Mouse (Mus musculus) adrenal gland, postnatal 4 days (tissue): ENCODE data around the gene Nckap1l. TPM values are rescaled to one million over a fixed set of nuclear protein-coding genes. Genes with fewer than 3 reads are reported as not detected.

Experiments
- DNase-seq, 2 experiments: peaks; one replicate each; pipeline ENCODE4 v3.0.0; 2021 to 2022; ENCODE audit warnings: low spot score in 2 of 2, mixed read lengths in 2 of 2
- total RNA-seq, 2 experiments: library from RNA; stranded (reverse); gene quantifications; 2 replicates each; pipeline ENCODE4 v1.2.3; 2021

Nckap1l gene
- total RNA-seq, 2 experiments from 2014 or later = 4.6 to 6.1 TPM

DNA sequence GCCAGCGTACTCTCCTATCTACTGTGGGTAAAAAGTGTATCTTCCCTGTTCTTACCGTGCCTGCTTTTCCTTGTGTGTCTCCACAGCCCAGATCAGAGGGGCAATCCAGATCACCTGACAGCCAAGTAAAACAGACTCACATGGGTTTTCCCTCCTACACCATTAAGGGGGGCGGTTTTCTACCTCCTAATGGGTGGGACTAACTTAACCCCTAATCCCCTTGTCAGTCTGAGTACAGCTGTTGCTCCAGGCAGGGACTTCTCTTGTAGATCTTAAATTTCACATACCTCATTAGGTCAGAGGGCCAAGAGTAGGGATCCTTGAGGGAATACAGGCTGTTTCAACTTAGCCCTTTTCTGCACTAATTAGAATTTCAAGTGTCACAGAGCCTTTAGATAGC, 44.6 kb downstream of the Nckap1l start:
- no peak for DNase-seq

DNA sequence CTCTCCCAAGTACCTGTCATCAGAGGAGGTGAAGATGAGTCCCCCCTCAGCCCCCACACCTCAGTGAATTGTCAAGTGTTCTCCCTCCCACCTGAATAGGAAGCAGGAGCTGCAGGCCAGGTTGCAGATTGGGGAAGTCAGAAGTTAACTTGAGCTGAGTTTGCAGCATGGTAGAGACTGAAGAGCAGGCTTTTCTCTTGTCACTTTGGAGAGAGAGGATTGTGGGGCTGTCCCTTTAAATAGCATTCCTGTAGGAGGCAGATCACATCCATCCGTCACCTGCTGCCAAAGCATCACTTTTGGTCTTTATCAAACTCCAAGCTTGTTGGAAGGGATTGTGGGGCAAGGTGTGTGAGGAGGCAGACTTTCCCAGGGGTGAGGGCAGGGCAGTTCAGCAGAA, 47.1 kb downstream of the Nckap1l start:
- no peak for DNase-seq

DNA sequence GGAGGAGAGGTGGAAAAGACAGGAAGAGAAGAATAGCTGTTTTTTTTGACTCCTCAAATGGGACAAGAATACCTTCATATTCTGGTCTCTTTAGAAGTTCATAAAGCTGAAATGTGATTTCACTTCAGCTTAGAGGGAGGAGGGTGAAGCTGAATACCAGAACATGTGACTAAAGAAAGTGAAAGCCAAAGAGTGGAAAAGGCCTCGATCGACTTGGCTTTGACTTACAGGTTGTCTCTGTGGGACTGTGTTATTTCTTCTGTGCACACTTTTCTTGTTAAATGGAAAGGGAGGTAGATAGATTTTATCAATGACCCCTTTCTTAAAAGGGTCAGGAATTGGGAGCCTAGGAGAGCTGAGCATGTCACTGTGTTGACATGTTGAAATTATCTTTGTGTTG, 47.6 kb downstream of the Nckap1l start:
- DNase-seq = no peak

DNA sequence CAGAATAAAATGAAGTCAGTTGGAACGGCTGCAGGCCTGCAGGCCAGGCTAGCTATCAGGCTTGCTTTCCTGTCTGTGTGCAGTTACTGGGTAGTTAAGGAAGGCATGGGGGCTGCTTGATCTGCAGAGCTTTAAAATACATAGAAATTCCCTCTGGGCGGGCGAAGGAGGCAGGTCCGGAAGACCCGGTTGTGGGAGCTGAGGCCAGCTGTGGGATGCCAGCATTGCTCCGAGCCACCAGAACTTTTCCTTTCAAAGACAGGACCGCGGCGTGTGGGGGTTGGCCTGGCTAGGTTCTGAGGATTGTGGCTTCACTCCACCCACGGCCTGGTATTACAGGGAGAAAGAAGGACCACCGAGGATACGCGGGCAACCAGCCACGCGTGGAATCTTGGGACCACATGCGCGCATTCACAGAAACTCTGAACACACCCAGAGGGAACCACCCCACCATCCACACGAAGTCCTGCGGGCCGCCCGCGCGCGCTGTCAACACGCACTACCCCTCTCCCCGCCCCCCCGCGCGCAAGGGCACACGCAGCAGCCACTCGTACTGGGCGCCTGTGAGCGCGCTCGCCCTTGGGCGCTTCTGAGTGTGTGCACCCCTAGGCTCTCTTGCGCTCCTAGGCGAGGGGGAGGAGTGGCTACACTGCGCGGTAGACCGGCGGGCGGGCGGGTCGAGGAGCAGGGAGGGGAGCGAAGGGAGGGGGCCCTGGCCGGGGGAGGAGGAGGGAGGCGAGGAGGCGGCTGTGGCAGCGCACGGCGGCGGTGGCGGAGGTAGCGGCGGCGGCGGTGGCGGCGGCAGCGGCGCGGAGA, 49.0 kb downstream of the Nckap1l start, which contains the start of gene Pde1b:
TSS of gene Pde1b (plus strand) at position 600 of the 816 bp plus-strand sequence.
- DNase-seq = peak; percentile 8 to 21

DNA sequence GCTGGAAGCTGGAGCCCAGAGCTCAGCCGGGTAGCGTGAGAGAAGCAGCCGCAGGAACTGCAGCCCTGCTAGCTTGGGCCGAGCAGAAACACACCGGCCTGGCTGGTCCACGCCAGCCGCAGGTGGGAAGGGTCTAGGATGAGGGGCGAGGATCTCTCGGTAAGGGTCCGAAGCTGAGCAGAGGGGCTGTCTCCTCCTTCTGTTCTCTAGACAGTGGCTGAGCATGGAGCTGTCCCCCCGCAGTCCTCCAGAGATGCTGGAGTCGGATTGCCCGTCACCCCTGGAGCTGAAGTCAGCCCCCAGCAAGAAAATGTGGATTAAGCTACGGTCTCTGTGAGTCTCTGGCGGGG, 49.6 kb downstream of the Nckap1l start:
- DNase-seq = no peak

DNA sequence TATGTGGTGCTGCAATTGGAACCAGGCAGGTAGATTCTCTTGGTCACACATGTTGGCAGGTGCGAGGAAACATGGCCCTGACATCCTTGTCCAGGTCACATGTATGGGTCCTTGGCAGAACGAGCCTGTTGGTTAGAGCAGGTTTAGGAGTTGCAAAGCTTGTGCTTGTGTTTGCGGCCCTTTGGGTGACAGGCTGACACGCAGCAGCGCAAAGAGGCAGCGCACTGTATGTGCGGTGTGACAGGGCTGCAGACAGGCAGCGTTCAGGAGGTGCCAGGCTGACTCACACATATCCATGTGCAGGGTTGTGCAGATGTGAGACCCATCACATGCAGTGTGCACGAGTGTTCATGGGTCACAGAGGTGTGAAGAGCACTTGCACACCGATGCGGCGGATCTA, 50.1 kb downstream of the Nckap1l start:
- no peak for DNase-seq

DNA sequence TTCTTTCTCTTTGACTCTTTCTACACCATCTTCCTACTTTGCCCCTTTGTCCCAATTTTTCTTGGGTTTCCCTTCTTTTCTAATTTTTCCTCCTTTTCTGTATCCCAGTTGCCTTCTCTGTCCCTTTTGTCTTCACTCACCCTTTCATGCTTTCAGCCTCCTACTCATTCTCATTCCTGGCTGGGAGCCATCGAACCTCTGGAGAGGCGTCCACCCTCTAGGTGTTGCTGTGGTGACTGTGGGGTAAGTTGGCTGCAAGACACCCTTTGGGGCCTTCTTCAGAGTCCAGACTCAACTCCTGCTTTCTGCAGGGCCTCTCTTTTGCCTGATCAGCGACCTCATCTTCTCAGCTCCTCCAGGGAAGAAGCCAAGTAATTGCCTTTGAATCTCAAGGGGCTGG, 55.7 kb downstream of the Nckap1l start:
- DNase-seq = no peak

DNA sequence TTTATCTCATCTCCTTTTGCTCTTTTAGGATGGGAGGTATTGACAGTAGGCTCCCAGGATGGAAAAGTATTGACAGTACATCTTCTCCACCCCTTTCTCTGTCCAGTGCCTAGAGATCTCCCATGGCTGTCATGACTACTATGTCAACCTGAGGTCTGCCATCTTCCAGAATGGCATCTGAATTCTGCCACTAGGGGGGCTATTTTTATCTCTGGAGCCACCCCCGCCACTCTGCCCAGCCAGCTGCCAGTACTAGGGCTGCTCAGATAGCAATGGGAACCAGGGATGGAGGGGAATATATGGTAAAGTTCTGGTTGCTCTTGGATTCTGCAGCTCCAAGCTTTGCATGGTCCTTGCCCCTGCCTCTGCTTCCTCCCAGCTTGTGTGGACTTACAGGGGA, 58.1 kb downstream of the Nckap1l start:
- DNase-seq = no peak

DNA sequence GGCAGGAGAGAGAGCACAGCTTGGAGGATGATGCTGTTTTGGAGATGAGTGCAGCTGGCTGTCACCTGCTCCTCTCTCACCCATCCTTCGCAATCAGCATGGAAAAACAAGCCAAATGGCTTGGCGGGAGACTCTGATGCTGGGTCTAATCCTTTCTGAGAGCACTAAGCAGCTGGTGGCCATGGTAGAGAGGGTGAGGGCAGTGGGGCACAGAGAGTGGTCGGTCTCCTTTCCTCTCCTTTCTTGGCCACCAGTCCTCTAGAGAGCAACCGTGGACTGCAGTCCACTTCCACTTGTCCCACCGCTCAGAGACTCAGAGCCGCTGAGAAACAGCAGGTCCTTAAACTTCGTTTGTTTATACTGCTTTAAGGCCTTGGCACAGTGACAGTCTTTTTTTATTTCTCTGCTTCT, 60.0 kb downstream of the Nckap1l start:
- DNase-seq = no peak

DNA sequence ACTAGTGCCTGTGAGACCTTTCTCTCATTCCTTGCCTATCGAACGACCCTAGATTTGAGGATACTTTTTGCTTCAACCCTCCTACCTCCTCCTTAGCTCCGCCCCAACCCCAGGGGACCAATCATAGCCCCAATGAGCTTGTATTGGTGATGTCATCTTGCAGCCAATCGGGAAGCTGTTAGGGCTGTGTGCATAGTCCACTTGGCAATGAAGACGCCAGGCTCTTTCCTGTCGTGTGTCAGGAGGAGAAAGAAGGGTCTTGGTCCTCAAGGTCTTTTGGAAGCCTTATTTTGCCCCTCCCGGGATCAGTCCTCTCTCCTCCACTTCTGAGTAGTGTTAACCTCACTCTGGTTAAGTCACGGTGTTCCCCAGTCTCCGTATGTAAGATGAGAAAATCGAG, 60.5 kb downstream of the Nckap1l start:
- DNase-seq = peak in 1 of 2 experiments; percentile 20

DNA sequence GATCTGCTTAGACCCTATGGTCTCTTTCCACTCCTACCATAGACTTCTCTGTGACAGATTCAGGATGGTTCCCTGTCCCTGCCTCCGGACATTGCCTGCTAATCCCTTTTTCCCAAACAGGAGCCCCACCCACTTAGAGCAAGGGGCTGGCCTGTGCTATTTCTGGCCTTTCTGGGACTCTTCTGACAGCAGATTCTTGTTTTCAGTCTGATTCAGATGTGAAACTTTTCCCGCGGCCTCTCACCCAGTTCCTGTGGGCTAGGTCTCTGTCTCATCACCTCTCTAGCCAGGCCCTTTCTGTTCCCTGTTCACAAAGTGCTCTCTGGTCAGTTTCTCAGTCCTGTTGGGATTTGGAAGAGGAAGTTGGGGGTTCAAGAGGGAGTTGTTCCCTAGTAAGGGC, 61.3 kb downstream of the Nckap1l start:
- DNase-seq = no peak

DNA sequence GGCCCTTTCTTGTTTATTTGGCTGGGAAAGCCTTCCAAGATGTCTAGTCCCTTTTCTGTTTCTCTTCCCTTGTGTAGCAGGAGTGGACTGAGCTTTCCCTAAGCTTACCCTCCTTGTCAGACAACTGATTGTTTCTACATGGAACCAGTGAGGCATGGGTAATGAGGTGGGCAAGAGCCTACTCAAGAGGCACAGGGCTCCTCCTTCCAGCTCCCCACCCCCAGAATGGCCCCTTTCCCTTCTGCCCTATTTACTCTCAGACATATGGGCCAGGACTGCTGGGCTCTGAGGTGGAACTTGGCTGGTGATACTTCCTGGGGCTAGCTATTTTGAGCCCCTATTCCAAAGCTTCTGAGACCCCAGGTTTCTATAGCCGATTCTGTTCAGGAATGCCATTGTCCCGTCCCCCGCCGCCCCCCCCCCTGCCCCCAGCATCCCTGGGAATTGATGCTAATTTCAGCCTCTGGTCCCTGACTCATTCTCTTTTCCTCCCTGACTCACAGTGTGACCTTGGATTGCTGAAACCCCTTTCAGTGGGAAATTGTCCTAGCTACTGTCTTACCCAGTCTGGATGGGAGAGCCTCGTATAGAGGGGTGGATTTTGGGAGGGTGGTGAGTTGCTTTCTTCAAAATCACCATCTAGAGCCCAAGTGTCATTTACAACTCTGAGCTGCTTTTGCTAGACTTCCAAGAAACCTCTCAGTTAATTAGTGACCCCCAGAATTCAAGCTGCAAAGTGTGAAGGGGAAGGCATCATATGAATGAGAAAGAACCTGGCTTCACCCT, 65.2 kb downstream of the Nckap1l start:
- no peak for DNase-seq

DNA sequence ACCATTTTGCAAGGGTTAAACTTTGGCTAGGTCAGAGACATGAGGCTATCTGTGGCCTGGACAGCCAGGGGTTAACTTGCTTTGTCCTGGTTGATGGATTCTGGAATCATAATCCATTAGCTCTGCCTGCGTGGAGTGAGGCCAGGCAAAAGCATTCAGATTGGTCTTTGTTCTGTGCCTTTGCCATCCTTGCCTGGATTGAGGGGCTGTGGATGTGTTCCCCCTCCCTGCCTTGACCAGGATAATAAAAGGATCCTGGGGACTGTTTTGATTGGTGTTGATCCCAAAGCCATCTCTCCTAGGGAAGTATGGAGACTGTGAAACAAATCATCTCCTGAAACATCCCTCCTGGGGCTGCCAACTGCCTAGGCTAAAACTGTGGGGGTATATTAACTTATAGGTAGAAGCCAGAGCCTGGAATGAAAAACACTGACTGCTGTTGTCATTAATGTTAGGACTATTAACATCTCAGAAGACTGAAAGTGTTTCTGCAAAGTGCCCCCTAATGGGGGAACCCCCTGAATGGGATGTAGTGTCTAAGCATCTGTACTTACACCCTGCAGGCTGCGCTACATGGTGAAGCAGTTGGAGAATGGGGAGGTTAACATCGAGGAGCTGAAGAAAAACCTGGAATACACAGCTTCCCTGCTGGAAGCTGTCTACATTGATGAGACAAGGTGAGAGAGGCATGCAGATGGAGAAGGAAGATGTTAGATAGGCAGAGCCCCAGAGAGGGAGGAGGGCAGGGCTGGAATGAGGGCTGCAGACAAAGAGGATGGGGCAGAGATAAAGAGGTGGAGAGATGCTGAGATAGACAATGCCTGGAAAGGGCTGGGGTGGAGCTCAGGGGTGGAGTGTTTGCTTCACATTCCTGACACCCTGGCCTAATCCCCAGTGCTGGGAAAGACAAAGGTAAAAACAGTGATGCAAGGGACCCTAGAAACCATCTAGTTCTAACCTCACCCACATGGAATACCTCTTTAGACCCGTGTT, 66.1 kb downstream of the Nckap1l start:
- DNase-seq = no peak

DNA sequence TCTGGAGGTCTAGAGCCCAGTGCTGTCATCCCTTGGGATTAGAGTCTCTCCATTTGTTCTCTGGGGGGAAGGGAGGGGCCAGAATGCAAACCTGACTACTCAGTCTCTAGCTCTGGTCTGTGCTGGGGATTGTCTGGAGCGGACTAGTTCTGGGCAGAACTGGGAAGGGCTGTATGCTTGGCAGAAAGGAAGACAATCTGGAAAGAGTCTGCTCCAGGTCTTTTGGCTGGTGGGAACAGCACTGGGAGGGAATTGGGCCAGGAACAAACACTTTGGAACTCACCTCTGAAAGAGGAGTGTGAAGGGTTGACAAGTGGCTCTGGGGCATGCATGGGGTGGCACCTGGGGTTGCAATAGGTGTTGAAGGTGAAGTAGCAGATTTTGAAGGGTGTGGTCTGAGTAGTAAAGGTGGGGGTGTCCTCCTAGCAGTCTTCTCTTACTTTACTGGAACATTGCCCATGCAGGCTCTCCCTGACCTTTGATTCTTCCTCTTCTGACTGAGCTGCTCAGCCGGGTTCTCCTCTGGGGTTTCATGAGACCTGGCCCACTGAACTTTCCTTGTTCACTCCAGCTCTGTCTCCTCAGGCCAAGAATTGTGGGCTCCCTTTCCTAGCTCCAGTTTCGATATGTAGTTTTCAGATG, 69.0 kb downstream of the Nckap1l start:
- DNase-seq = no peak

DNA sequence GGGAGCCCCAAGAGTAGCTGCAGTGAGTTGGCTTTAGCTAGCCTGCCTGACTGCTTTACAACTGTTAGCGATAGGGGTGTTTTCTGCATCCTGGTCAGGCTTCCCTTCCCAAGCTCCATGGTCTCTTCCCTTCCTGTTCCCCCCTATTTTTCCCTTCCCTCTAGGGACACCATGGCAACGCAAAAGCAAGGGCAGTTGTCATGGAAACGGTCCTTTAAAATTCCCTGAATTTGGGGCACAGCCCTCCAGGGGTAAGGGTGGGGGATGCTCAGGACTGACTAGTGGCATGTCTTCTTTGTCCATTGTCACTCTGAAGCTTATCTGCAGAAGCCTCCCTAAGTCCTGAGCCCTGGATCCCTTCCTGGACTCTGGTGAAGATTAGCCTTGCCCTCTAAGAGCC, 69.6 kb downstream of the Nckap1l start:
- DNase-seq = no peak

DNA sequence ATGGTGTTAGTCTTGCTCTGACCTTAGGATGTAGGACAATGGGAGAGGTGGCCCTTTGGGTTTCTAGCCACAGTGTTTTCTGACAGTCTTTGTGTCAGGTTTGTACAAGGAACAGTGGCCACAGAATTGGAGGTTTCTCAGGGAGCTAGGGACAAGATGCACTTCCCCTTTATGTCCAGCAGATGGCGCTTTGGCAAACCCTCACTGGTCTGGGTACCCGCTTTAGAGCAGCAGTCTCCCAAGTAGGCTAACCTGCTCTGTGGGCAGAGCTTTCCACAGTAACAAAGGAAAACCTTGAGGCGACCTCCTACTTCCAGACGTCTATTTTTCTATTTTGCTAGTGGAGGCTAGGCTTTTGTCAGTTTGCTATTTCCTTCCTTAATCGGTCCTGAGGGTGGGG, 76.8 kb downstream of the Nckap1l start:
- DNase-seq = peak in 1 of 2 experiments; percentile 21

DNA sequence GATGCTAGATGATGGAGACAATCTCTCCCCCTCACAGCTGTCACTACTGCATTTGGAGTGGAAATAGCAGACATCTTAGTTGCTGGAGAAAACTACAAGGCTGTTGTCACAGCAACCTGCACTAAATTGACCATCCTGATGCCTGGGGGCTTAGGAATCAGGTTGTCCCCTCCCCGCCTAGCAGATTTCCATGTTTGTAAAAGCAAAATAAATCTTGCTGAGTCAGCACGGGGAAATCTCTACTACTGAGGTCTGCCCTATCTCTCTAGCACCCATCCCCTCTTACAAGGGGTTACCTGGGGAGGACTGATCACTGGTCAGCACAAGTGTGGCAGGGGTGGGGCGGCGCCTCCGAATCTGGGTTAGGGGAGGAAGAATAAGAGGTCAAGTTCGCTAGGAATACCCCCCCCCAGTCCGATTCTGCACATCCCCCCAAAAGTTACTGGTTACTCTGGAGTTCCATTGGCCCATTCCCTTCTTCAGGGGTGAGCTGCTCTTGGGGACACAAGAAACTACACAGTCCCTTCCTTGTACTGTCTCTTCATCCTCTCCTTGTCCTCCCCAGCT, 80.5 kb downstream of the Nckap1l start:
- DNase-seq = no peak

DNA sequence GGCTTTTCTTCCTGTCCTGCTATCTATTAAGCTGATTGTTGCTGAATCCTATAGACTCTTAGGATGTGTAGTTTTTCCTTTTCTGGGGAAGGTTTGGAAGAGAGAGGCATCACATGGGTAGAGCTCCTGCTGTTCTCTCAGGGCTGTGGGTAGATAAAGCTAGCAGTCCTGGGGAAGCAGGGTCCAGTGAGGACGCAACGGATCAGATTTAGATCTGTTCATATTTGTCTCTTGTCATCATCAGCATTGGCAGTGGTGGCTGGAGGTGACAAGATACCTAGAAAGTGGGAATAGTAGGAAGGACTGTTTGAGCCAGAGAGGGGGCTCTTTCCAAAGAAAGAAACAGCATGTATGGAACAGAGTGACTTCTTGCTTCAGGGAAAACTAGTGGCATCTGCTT, 81.4 kb downstream of the Nckap1l start:
- no peak for DNase-seq

DNA sequence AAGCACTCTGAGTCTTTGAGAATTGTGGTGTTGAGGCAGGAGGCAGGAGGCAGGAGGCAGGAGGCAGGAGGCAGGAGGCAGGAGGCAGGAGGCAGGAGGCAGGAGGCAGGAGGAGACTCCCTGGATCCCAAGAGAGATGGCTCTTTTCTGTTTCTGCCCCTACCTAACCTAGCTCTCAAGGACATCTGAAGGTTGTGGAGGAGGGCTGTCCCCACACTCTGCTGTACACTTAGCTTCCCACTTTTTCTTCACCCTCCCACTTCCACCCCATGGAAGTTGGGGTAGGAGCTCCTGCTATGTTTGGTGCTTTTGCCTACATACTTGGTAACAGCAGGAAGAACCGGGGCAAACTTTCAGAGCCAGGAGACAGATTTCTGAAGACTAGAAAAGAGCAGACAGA, 82.2 kb downstream of the Nckap1l start:
- DNase-seq = no peak

DNA sequence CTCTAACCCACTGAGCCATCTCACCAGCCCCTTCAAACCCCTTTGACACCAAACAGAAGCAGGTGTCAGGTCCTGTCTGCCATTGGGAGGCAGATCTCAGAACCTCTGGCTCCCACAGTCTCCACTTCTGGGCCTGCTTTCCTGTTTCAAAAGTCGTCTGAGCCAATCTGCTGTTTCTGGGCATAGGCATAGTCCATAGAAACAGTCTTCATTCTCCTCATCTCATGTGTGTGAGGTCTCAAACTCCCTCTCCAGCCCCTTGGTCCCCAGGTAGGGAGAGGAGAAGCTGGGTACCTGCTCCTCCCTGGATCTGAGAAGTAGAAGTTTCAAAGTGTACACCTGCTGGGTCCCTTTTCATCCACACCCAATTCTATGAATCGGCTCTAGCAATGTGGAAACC, 82.9 kb downstream of the Nckap1l start:
- no peak for DNase-seq
